Mouse (Mus musculus) intestine, embryonic 15.5 days (tissue): ENCODE results near the gene Psmc2. TPM values are rescaled to one million over a fixed set of nuclear protein-coding genes. Genes with fewer than 3 reads are reported as not detected.

Source experiments
- ATAC-seq: fragments of 200-750 bp; cut with Nextera tagmentation; 2 replicates; pipeline ENCODE4 v1.8.0; 2017; ENCODE audit warnings: moderate TSS enrichment, moderate library complexity
- H3K27ac ChIP-seq: fragments of 300-500 bp; sonication (generic); 2 replicates; pipeline ENCODE4 v1.5.1; 2015; ENCODE audit warnings: mild to moderate bottlenecking, inconsistent platforms
- H3K27me3 ChIP-seq: fragments of 300-500 bp; sonication (generic); replicated peaks from 2 replicates; pipeline ENCODE4 v1.6.1; 2015; ENCODE audit warnings: inconsistent platforms
- H3K36me3 ChIP-seq: fragments of 300-500 bp; sonication (generic); 2 replicates; pipeline ENCODE4 v1.6.1; 2015; ENCODE audit warnings: inconsistent platforms
- H3K4me1 ChIP-seq: fragments of 300-500 bp; sonication (generic); replicated peaks from 2 replicates; pipeline ENCODE4 v1.6.1; 2015; ENCODE audit warnings: inconsistent platforms
- H3K4me2 ChIP-seq: fragments of 300-500 bp; sonication (generic); replicated peaks from 2 replicates; pipeline ENCODE4 v1.6.1; 2015; ENCODE audit warnings: mild to moderate bottlenecking, inconsistent platforms
- H3K4me3 ChIP-seq: fragments of 300-500 bp; sonication (generic); replicated peaks from 2 replicates; pipeline ENCODE4 v1.5.1; 2015; ENCODE audit warnings: inconsistent platforms
- H3K9ac ChIP-seq: fragments of 300-500 bp; sonication (generic); 2 replicates; pipeline ENCODE4 v1.6.1; 2015; ENCODE audit warnings: inconsistent platforms
- H3K9me3 ChIP-seq: fragments of 300-500 bp; sonication (generic); 2 replicates; pipeline ENCODE4 v1.6.1; 2016; ENCODE audit warnings: inconsistent platforms
- WGBS: fragments of 180-500 bp; shearing (Covaris S2); methylation state at CpG from one replicate; pipeline ENCODE4 v1.1.7; 2015; 5-methylcytosine and 5-hydroxymethylcytosine counted together
- polyA plus RNA-seq: library from polyadenylated mRNA; unstranded; fragments of >200 nt; fragmentation: Nextera tagmentation; extraction: Ambion mirVana; gene quantifications from 2 replicates; pipeline ENCODE4 v1.2.1, GENCODE M21; 2015

Psmc2 gene
- polyA plus RNA-seq, 1 experiment from 2014 or later: 175 TPM

DNA sequence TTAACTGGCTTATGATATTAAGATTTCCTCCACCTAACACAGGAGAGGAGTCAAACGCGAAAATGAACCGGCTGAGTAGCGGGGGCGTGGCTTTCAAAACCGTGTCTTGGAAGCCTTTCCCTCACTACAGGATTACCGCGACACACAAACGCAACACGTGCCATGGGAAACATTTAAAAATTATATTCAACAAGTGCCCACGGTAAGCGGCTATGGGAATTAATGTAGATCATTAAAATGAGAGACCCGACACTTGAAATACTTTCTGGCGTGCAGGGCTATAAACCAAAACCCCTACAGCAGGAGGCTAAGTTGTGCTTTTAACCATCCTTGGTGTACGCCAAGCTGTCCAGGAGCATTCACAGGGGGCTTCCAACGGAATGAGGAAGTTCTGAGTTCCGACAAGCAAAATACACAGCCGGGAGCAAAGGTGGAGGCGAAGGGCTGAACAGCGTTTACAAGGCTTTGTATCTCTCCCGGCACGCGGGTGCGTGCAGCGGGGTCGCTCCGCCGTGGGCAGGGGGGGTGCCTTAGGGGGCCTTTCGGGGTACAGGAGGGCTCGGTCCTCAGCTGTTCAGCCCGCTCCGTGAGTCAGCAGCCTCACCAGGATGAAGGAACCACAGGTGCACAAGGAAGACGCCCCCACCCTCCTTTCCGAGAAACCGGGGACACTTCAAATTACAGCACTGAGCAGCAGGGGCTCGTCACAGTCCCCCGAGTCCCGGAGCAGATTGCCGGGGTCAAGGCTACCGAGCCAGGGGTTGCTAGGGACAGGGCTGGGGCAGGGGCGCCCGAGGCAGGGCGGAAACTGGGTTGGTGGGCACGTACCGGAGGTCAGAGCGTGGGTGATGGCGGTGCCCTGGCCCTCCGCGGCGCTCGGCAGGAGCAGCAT lies 676 bp upstream of the Psmc2 start:
- peak overlapping the region; percentile 85 for H3K4me2 ChIP-seq
- H3K4me1 ChIP-seq: peaks cover 6% of the 10 kb centered on the region; the same call in 1 of the 2 replicates
- H3K27me3 ChIP-seq: no peaks in the 10 kb centered on the region
- peak overlapping the region; percentile 55 for H3K27ac ChIP-seq
- H3K36me3 ChIP-seq: peaks cover 24% of the 10 kb centered on the region
- peak overlapping the region; percentile 97 for H3K4me3 ChIP-seq
- peak; percentile 79 for ATAC-seq
- under 1% methylated on average over 51 of the region's 51 CpGs for WGBS
- peak overlapping the region; percentile 85 for H3K9ac ChIP-seq
- no peaks in the 10 kb centered on the region for H3K9me3 ChIP-seq

DNA sequence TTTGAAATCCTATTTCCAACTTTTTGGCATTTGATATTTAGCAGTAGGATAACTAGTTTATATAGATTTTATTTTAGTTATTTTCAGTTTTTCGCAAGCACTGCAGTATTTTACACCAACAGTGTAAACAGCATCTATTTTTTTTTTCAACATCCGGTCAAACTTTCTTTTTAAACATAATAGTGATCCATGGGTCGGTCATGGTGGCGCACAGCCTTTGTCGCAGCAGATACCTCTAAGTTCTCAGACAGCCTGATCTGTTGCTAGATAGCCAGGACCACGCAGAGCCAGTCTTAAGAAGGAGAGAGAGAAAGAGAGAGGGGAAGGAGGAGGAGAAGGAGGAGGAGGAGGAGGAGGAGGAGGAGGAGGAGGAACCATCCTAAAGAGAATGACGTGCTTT lies 693 bp downstream of the Psmc2 start:
- Histone ChIP-seq H3K27ac (no peak overlapping the region), H3K27me3 (no peaks in the 10 kb centered on the region), H3K4me2 (no peak overlapping the region), H3K4me1 (peaks cover 6% of the 10 kb centered on the region; the same call in 1 of the 2 replicates), H3K9ac (no peak overlapping the region), H3K4me3 (no peak overlapping the region), H3K9me3 (no peaks in the 10 kb centered on the region), H3K36me3 (peaks cover 18% of the 10 kb centered on the region)
- ATAC-seq: no peak
- WGBS: 72% methylated on average over 7 of the region's 7 CpGs

DNA sequence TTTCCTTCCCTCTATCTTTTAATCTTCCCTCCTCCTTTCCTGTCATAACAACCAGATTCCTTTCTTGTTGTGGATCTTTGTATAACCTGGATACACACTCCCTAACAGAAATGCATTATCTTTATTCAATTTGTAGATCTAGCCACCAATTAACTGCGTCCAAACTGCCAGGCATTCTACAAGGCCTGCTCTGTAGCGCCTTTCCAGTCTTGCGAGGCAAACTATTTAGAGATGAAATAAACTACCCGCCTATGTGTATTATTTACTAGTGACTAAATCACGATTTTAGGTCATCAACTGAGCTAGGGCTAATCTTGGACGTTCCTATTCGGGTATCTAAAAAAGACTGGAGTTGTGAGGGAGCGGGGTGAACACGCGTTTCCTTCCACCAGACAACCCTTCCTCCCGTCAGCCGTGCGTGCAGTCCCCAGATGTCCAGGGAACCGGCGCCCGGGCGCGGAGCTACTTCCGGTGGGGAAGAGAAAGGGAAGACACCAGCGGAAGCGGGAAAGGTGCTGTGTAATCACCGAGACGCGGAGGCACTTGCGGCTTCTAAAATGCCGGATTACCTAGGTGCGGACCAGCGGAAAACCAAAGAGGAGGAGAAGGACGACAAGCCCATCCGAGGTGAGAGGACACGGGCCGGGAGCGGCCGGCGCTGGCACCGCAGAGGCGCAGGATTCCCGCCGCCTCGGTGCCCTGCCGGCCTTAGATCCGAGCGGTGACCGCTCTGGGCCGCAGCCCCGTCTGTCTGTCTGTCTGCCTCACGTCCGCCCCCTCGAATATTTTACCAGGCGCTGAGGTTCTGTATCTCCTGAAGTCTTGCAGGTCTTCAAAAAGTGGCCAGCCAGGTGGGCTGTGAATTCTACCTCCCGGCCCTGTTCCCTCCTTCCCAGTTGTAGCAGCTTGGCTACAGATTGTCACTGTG lies 1.4 kb downstream of the Psmc2 start:
- H3K4me1 ChIP-seq: peaks cover 6% of the 10 kb centered on the region; the same call in 1 of the 2 replicates
- no peaks in the 10 kb centered on the region for H3K9me3 ChIP-seq
- peak; percentile 86 for ATAC-seq
- H3K27ac ChIP-seq: peak overlapping the region; percentile 84
- WGBS: 2% methylated on average over 51 of the region's 51 CpGs
- peak overlapping the region; percentile 92 for H3K9ac ChIP-seq
- no peaks in the 10 kb centered on the region for H3K27me3 ChIP-seq
- peak overlapping the region; percentile 85 for H3K4me3 ChIP-seq
- peaks cover 10% of the 10 kb centered on the region for H3K36me3 ChIP-seq
- H3K4me2 ChIP-seq: peak overlapping the region; percentile 65

- WGBS: 35% methylated on average over 11 of the region's 11 CpGs
- H3K36me3 ChIP-seq: peaks cover 3% of the 10 kb centered on the region
- no peak for ATAC-seq
- no peaks in the 10 kb centered on the region for H3K27me3 ChIP-seq
- H3K9me3 ChIP-seq: no peaks in the 10 kb centered on the region
- peak overlapping the region; percentile 85 for H3K4me3 ChIP-seq
- H3K4me1 ChIP-seq: peaks cover 6% of the 10 kb centered on the region; the same call in 1 of the 2 replicates
- peak overlapping the region; percentile 65 for H3K4me2 ChIP-seq
- H3K9ac ChIP-seq: peak overlapping the region; percentile 92
- 0 out of 2 replicates have a peak overlapping the region, but pooled peaks have one; percentile 84 for H3K27ac ChIP-seq
Observed at GRCm38 (mm10) chr5:21787186-21788105, 2.4 kb downstream of the Psmc2 start.

- no peak for ATAC-seq
- H3K36me3 ChIP-seq: no peaks in the 10 kb centered on the region
- peaks cover 6% of the 10 kb centered on the region; the same call in 1 of the 2 replicates for H3K4me1 ChIP-seq
- no peak overlapping the region for H3K9ac ChIP-seq
- H3K4me2 ChIP-seq: no peak overlapping the region
- no peak overlapping the region for H3K4me3 ChIP-seq
- 64% methylated on average over 5 of the region's 5 CpGs for WGBS
- no peaks in the 10 kb centered on the region for H3K9me3 ChIP-seq
- H3K27ac ChIP-seq: no peak overlapping the region
- no peaks in the 10 kb centered on the region for H3K27me3 ChIP-seq
Observed at GRCm38 (mm10) chr5:21789061-21789460, 4.0 kb downstream of the Psmc2 start.

- Histone ChIP-seq H3K27ac (no peak overlapping the region), H3K9ac (no peak overlapping the region), H3K4me2 (no peak overlapping the region), H3K4me1 (peaks cover 6% of the 10 kb centered on the region; the same call in 1 of the 2 replicates), H3K27me3 (no peaks in the 10 kb centered on the region), H3K36me3 (0 out of 2 replicates have a peak, but pooled peaks cover 11% of the 10 kb centered on the region), H3K4me3 (no peak overlapping the region), H3K9me3 (no peaks in the 10 kb centered on the region)
- ATAC-seq: no peak
Observed at GRCm38 (mm10) chr5:21792166-21792565, 7.1 kb downstream of the Psmc2 start.

DNA sequence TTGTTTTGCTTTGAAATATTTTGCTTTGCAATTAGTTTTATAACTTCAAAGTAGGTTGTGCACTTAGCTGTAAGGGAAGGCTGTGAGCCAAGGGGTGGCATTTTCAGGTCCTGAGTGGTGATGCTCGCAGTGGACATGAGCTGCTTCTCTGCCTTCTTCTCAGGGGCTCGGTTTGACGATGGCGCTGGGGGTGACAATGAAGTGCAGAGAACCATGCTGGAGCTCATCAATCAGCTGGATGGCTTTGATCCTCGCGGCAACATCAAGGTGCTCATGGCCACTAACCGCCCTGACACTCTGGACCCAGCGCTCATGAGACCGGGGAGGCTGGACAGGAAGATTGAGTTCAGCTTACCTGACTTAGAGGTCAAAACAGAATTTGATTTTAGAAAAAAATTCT lies 17.8 kb downstream of the Psmc2 start:
- 92% methylated on average over 9 of the region's 9 CpGs for WGBS

DNA sequence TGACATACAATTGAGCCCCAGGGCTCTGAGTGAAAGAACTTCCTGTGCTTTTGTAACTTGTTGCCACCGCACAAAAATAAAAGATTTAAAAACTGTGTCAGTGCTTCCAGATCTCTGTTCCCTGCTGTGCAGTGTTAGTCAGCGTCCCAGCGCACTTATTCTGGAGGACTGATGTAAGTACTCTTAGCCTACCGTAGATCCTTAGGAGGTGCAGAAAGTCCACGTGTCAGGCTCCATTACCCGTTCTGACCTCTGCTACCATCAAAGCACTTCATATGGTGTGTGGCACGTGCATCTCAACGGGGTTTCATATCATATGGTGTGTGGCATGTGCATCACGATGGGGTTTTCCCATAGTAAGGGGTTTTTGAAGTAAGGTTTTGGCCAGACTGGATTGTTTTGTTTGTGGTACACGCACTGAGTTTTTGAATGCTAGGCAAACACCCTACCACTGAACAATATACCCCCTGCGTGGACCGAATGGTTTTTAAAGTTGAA lies 18.7 kb downstream of the Psmc2 start:
- H3K9ac ChIP-seq: no peak overlapping the region
- H3K4me3 ChIP-seq: no peak overlapping the region
- no peaks in the 10 kb centered on the region for H3K9me3 ChIP-seq
- H3K27ac ChIP-seq: no peak overlapping the region
- peaks cover 18% of the 10 kb centered on the region for H3K36me3 ChIP-seq
- ATAC-seq: no peak
- no peak overlapping the region for H3K4me2 ChIP-seq
- WGBS: 95% methylated on average over 12 of the region's 12 CpGs
- H3K27me3 ChIP-seq: no peaks in the 10 kb centered on the region
- H3K4me1 ChIP-seq: no peaks in the 10 kb centered on the region

More for the DNA sequence above, 17.8 kb downstream of the Psmc2 start:
- H3K4me3 ChIP-seq: no peak overlapping the region
- no peak overlapping the region for H3K27ac ChIP-seq
- no peaks in the 10 kb centered on the region for H3K27me3 ChIP-seq
- no peaks in the 10 kb centered on the region for H3K9me3 ChIP-seq
- no peak for ATAC-seq
- H3K36me3 ChIP-seq: peaks cover 18% of the 10 kb centered on the region
- no peak overlapping the region for H3K9ac ChIP-seq
- H3K4me2 ChIP-seq: no peak overlapping the region
- H3K4me1 ChIP-seq: no peaks in the 10 kb centered on the region

DNA sequence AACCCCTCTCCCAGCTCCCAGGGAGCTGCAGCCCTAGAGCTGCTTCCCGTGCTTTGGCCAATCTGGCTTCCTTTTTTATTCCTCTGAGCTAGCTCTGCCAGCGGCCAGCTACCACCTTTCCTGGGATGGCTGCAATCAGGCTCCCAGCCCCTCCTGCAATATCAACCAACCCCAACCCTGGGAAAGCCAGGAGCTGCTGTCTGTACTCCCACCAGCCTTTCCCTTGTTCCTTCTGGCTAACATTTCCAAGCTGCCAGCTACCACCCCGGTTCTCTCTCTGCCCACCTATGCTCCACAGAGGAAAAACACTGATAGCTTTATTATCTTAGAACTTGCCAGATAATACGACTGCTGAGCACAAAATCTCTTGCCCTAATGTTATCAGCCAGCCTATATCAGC lies 19.8 kb downstream of the Psmc2 start:
- Histone ChIP-seq H3K27me3 (no peaks in the 10 kb centered on the region), H3K36me3 (peaks cover 12% of the 10 kb centered on the region; the same call in 1 of the 2 replicates), H3K9ac (no peak overlapping the region), H3K4me3 (no peak overlapping the region), H3K4me2 (no peak overlapping the region), H3K4me1 (no peaks in the 10 kb centered on the region), H3K27ac (no peak overlapping the region), H3K9me3 (no peaks in the 10 kb centered on the region)
- no peak for ATAC-seq
- 79% methylated on average over 4 of the region's 4 CpGs for WGBS

DNA sequence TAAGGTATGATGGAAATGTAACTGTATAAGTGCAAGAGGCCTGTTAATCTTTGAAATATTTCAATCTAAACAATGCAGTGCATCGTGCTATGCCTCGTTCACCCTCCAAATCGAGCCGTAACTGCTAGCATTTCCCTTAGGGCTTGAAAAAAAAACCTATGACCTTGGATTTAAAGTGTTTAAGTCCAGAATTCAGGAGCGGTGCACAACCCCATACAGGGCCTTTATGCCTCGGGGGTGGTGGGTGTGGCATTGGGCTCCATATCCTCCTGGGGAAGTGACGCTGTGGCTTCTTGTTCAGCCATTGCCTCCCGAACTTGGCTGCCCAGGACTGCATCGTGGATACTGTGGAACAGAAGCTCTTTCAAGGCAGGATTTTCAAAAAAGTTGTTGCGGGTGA lies 25.8 kb downstream of the Psmc2 start:
- 72% methylated on average over 10 of the region's 10 CpGs for whole genome bisulfite sequencing
- Histone ChIP-seq H3K27me3 (no peaks in the 10 kb centered on the region), H3K4me1 (no peaks in the 10 kb centered on the region)

GRCm38 (mm10) chr5:21813994-21814393 lies 28.9 kb downstream of the Psmc2 start:
- ATAC-seq: no peak
- WGBS: 47% methylated on average over 1 of the region's 1 CpGs
- no peaks in the 10 kb centered on the region for H3K27me3 ChIP-seq
- no peak overlapping the region for H3K4me2 ChIP-seq
- H3K27ac ChIP-seq: no peak overlapping the region
- no peaks in the 10 kb centered on the region for H3K36me3 ChIP-seq
- no peak overlapping the region for H3K9ac ChIP-seq
- no peaks in the 10 kb centered on the region for H3K4me1 ChIP-seq
- no peak overlapping the region for H3K4me3 ChIP-seq
- H3K9me3 ChIP-seq: no peaks in the 10 kb centered on the region

More for the DNA sequence above, 25.8 kb downstream of the Psmc2 start:
- H3K36me3 ChIP-seq: no peaks in the 10 kb centered on the region
- H3K4me3 ChIP-seq: no peak overlapping the region
- H3K27ac ChIP-seq: no peak overlapping the region
- H3K9ac ChIP-seq: no peak overlapping the region
- no peak overlapping the region for H3K4me2 ChIP-seq
- no peaks in the 10 kb centered on the region for H3K9me3 ChIP-seq
- no peak for ATAC-seq
